Mouse (Mus musculus) hindbrain, postnatal 0 days (tissue): ENCODE data around the gene Kcnj10. TPM values are rescaled to one million over a fixed set of nuclear protein-coding genes. Genes with fewer than 3 reads are reported as not detected.

ENCODE experiments used
- ATAC-seq: fragments of 200-750 bp; cut with Nextera tagmentation; 2 replicates; pipeline ENCODE4 v1.8.0; 2017; ENCODE audit warnings: mild to moderate bottlenecking, moderate TSS enrichment, moderate library complexity
- DNase-seq: peaks from one replicate; pipeline ENCODE4 v3.0.0-alpha.2; 2015; ENCODE audit warnings: low spot score
- H3K27ac ChIP-seq: fragments of 300-500 bp; sonication (generic); 2 replicates; pipeline ENCODE4 v1.5.1; 2014; ENCODE audit warnings: mild to moderate bottlenecking
- H3K27me3 ChIP-seq: fragments of 300-500 bp; sonication (generic); 2 replicates; pipeline ENCODE4 v1.6.1; 2014; ENCODE audit warnings: low read length, mixed read lengths; ENCODE audit not compliant: insufficient read depth
- H3K36me3 ChIP-seq: fragments of 300-500 bp; sonication (generic); 2 replicates; pipeline ENCODE4 v1.6.1; 2014; ENCODE audit warnings: low read length, mixed read lengths; ENCODE audit not compliant: insufficient read depth
- H3K4me1 ChIP-seq: fragments of 300-500 bp; sonication (generic); 2 replicates; pipeline ENCODE4 v1.6.1; 2014; ENCODE audit warnings: antibody characterized with exemption, low read length, mixed read lengths; ENCODE audit not compliant: insufficient read depth
- H3K4me2 ChIP-seq: fragments of 300-500 bp; sonication (generic); 2 replicates; pipeline ENCODE4 v1.6.1; 2014; ENCODE audit warnings: low read depth, mild to moderate bottlenecking, low read length, moderate library complexity, mixed read lengths
- H3K4me3 ChIP-seq: fragments of 300-500 bp; sonication (generic); 2 replicates; pipeline ENCODE4 v1.5.1; 2014; ENCODE audit warnings: low read length
- H3K9ac ChIP-seq: fragments of 300-500 bp; sonication (generic); replicated peaks from 2 replicates; pipeline ENCODE4 v1.6.1; 2014; ENCODE audit warnings: mild to moderate bottlenecking, low read length, moderate library complexity, mixed read lengths
- H3K9me3 ChIP-seq: fragments of 300-500 bp; sonication (generic); 2 replicates; pipeline ENCODE4 v1.6.1; 2016; ENCODE audit warnings: low read length, mixed read lengths
- CTCF ChIP-seq: IDR thresholded peaks from 2 replicates; pipeline ENCODE4 v1.5.1; 2016; ENCODE audit warnings: antibody characterized with exemption, control low read depth, low read depth
- WGBS: fragments of 180-500 bp; shearing (Covaris S2); extraction: QIAGEN DNeasy Blood & Tissue Kit; methylation state at CpG from one replicate; pipeline ENCODE4 v1.1.7; 2014; 5-methylcytosine and 5-hydroxymethylcytosine counted together
- polyA plus RNA-seq: library from polyadenylated mRNA; unstranded; fragments of >200 nt; fragmentation: Nextera tagmentation; extraction: Ambion mirVana; gene quantifications from 2 replicates; pipeline ENCODE4 v1.2.1, GENCODE M21; 2015
- total RNA-seq: library from RNA; depleted of rRNA; stranded (reverse); fragments of >200 nt; gene quantifications from 2 replicates; pipeline ENCODE4 v1.2.3, GENCODE M21; 2014

The Kcnj10 gene
- total and polyA plus RNA-seq, 2 experiments from 2014 or later = 5.4 to 8.6 TPM

- H3K9me3 ChIP-seq = no peaks in the 10 kb centered on the region
- no peak overlapping the region for H3K27ac ChIP-seq
- no peaks in the 10 kb centered on the region for H3K36me3 ChIP-seq
- 30% methylated on average over 23 of the region's 23 CpGs for WGBS
- H3K4me1 ChIP-seq = no peaks in the 10 kb centered on the region
- 0 out of 2 replicates have a peak overlapping the region, but pooled peaks have one; percentile 18 for H3K4me2 ChIP-seq
- no peaks in the 10 kb centered on the region for H3K27me3 ChIP-seq
- peak; percentile 71 for TF ChIP-seq CTCF
- ATAC-seq (peak; percentile 64), DNase-seq (peak; percentile 77)
- no peak overlapping the region for H3K9ac ChIP-seq
- H3K4me3 ChIP-seq = no peak overlapping the region
Measured at GRCm38 (mm10) chr1:172368768-172369418, 27.9 kb downstream of the Kcnj10 start.

DNA sequence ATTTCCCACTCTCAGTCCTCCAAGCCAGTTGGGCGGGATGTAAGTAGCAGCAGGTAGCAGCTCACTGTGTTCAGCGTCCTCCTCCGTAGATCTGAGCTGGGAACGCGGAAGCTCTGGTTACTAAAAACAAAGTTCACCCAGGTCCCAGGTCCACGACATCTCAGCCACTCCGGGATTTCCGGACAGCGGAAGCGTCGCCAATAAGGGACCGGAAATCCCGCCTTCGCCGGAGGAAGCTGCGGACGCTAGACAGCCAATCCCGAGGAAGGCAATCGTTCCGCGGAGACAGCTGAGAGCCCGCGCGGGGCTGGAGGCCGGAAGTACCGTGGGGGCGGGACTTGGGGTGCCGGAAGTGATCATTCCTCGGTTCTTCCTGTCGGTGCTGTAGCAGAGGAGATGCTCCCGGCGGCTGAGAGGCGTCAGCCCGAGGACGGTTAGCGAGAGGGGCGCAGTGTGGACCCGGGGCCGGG lies 35.2 kb downstream of the Kcnj10 start, which contains the start of gene Pigm:
TSS of gene Pigm (plus strand) at position 349 of the 470 bp plus-strand sequence.
- Histone ChIP-seq H3K4me1 (peaks cover 11% of the 10 kb centered on the region), H3K4me3 (peak within 1 kb of the TSS; percentile 75), H3K9ac (peak within 1 kb of the TSS; percentile 69), H3K27ac (peak within 1 kb of the TSS; percentile 78), H3K4me2 (peak within 1 kb of the TSS; percentile 99), H3K36me3 (no peaks in the 10 kb centered on the region), H3K27me3 (no peaks in the 10 kb centered on the region), H3K9me3 (no peaks in the 10 kb centered on the region)
- no peak for TF ChIP-seq CTCF
- DNase-seq = peak; percentile 100
- WGBS = under 1% methylated on average over 39 of the region's 39 CpGs
- ATAC-seq = peak; percentile 99

GRCm38 (mm10) chr1:172376758-172377458 lies 35.9 kb downstream of the Kcnj10 start:
- no peak for DNase-seq
- no peaks in the 10 kb centered on the region for H3K27me3 ChIP-seq

GRCm38 (mm10) chr1:172380066-172380465 lies 39.1 kb downstream of the Kcnj10 start:
- H3K27me3 ChIP-seq = no peaks in the 10 kb centered on the region
- no peak for ATAC-seq
- no peak for DNase-seq
- no peak overlapping the region for H3K4me3 ChIP-seq
- no peak overlapping the region for H3K4me2 ChIP-seq
- no peak for TF ChIP-seq CTCF
- no peak overlapping the region for H3K9ac ChIP-seq
- H3K4me1 ChIP-seq = peaks cover 11% of the 10 kb centered on the region
- H3K27ac ChIP-seq = no peak overlapping the region
- no peaks in the 10 kb centered on the region for H3K36me3 ChIP-seq
- WGBS = 67% methylated on average over 10 of the region's 10 CpGs
- no peaks in the 10 kb centered on the region for H3K9me3 ChIP-seq

More at GRCm38 (mm10) chr1:172376758-172377458, 35.9 kb downstream of the Kcnj10 start:
- no peak; the same call in 1 of the 2 replicates for ATAC-seq
- TF ChIP-seq CTCF = no peak
- 2% methylated on average over 61 of the region's 62 CpGs for WGBS
- Histone ChIP-seq H3K9me3 (no peaks in the 10 kb centered on the region), H3K9ac (peak overlapping the region; percentile 69), H3K4me2 (peak overlapping the region; percentile 99), H3K4me1 (peaks cover 11% of the 10 kb centered on the region), H3K27ac (peak overlapping the region; percentile 78), H3K36me3 (no peaks in the 10 kb centered on the region), H3K4me3 (peak overlapping the region; percentile 75)

- no peak overlapping the region for H3K9ac ChIP-seq
- no peaks in the 10 kb centered on the region for H3K36me3 ChIP-seq
- ATAC-seq (no peak), DNase-seq (no peak)
- H3K9me3 ChIP-seq = no peaks in the 10 kb centered on the region
- no peak for TF ChIP-seq CTCF
- H3K4me3 ChIP-seq = no peak overlapping the region
- H3K27me3 ChIP-seq = no peaks in the 10 kb centered on the region
- peaks cover 11% of the 10 kb centered on the region for H3K4me1 ChIP-seq
- no peak overlapping the region for H3K27ac ChIP-seq
- 94% methylated on average over 1 of the region's 1 CpGs for WGBS
- no peak overlapping the region for H3K4me2 ChIP-seq
Measured at GRCm38 (mm10) chr1:172382090-172382489, 41.1 kb downstream of the Kcnj10 start.

- H3K4me1 ChIP-seq = no peaks in the 10 kb centered on the region; the same call in 1 of the 2 replicates
- H3K36me3 ChIP-seq = no peaks in the 10 kb centered on the region
- 56% methylated on average over 5 of the region's 5 CpGs for WGBS
- H3K4me2 ChIP-seq = no peak overlapping the region
- DNase-seq = no peak
- H3K9me3 ChIP-seq = no peaks in the 10 kb centered on the region
- H3K9ac ChIP-seq = no peak overlapping the region
- H3K4me3 ChIP-seq = no peak overlapping the region
- no peak for ATAC-seq
- H3K27me3 ChIP-seq = no peaks in the 10 kb centered on the region
- no peak for TF ChIP-seq CTCF
- H3K27ac ChIP-seq = no peak overlapping the region
Measured at GRCm38 (mm10) chr1:172387246-172387645, 46.2 kb downstream of the Kcnj10 start.
